Mouse (Mus musculus): ENCODE results near the gene Tada3. TPM values are rescaled to one million over a fixed set of nuclear protein-coding genes. Genes with fewer than 3 reads are reported as not detected.

The Tada3 gene
- polyA plus RNA-seq, 1 experiment: 24.5 TPM

DNA sequence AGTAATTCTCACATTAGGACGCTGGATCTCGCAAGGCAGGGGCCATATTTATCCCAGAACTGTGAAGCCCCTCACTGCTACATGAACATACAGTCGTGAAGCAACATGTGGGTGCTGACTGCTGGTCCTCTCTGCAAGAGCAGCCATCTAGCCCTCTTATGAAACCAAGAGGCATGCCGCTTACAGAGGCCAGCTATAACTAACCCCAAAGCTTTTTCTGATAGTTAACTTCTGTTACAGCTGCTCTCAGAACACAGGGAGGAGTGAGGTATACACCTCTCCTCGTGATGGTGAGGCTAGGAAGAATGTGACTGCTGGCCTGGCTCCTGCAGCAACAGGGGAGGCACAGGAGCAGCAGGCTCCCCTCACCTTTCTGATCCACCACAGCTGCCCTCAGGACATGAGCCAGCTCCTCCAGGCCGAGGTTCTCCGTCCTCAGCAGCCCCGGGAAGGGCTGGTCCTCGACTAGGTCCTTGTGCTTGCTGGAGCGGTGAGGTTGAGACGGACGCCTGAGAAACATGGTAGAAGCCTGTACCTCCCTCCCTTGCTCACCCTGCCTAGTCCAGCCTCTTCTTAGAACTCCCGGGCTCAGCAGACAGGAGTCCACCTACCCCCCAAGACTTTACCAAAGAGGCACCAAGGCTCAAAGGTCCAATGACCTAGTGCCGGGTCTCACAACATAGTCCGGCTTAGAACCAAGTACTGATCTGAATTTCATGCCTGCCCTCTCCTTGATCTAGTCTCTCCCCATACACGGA is 40.9 kb upstream of the Tada3 start:
- TF ChIP-seq CTCF (IDR thresholded peaks at IDR 0.05; ENCODE audit: extremely low read depth, insufficient read length, insufficient replicate concordance, low read depth, low read length) (no peak), POLR2A (IDR thresholded peaks at IDR 0.05; ENCODE audit: low read depth, low read length) (no peak)
- WGBS: 8% methylated on average over 16 of the region's 16 CpGs
- peak overlapping the region; percentile 78 for H3K4me3 ChIP-seq (ENCODE audit: low read depth, low read length)
- peak overlapping the region; percentile 32 for H3K27ac ChIP-seq (ENCODE audit: insufficient read depth, low read depth, low read length)
- H3K36me3 ChIP-seq (ENCODE audit: control insufficient read depth, insufficient read depth, low read length): peaks cover 4% of the 10 kb centered on the region; the same call in 1 of the 2 replicates
- peaks cover 8% of the 10 kb centered on the region for H3K4me1 ChIP-seq (ENCODE audit: control insufficient read depth, insufficient read depth, insufficient read length, low read length)
- H3K27me3 ChIP-seq (ENCODE audit: control insufficient read depth, insufficient read depth, low read length): no peaks in the 10 kb centered on the region

- Histone ChIP-seq H3K4me1 (ENCODE audit: control insufficient read depth, insufficient read depth, insufficient read length, low read length) (peaks cover 8% of the 10 kb centered on the region), H3K4me3 (ENCODE audit: low read depth, low read length) (no peak overlapping the region), H3K27me3 (ENCODE audit: control insufficient read depth, insufficient read depth, low read length) (no peaks in the 10 kb centered on the region), H3K36me3 (ENCODE audit: control insufficient read depth, insufficient read depth, low read length) (peaks cover 4% of the 10 kb centered on the region; the same call in 1 of the 2 replicates), H3K27ac (ENCODE audit: insufficient read depth, low read depth, low read length) (no peak overlapping the region)
- TF ChIP-seq POLR2A (IDR thresholded peaks at IDR 0.05; ENCODE audit: low read depth, low read length) (no peak), CTCF (IDR thresholded peaks at IDR 0.05; ENCODE audit: extremely low read depth, insufficient read length, insufficient replicate concordance, low read depth, low read length) (no peak)
- 37% methylated on average over 5 of the region's 5 CpGs for WGBS
Measured at GRCm38 (mm10) chr6:113416416-113416815, 38.7 kb upstream of the Tada3 start.

GRCm38 (mm10) chr6:113410001-113410400 is 32.3 kb upstream of the Tada3 start:
- WGBS: 84% methylated on average over 1 of the region's 1 CpGs
- Histone ChIP-seq H3K36me3 (ENCODE audit: control insufficient read depth, insufficient read depth, low read length) (peaks cover 24% of the 10 kb centered on the region), H3K4me1 (ENCODE audit: control insufficient read depth, insufficient read depth, insufficient read length, low read length) (no peaks in the 10 kb centered on the region), H3K27ac (ENCODE audit: insufficient read depth, low read depth, low read length) (no peak overlapping the region), H3K27me3 (ENCODE audit: control insufficient read depth, insufficient read depth, low read length) (no peaks in the 10 kb centered on the region), H3K4me3 (ENCODE audit: low read depth, low read length) (no peak overlapping the region)
- TF ChIP-seq CTCF (IDR thresholded peaks at IDR 0.05; ENCODE audit: extremely low read depth, insufficient read length, insufficient replicate concordance, low read depth, low read length) (no peak), POLR2A (IDR thresholded peaks at IDR 0.05; ENCODE audit: low read depth, low read length) (no peak)

DNA sequence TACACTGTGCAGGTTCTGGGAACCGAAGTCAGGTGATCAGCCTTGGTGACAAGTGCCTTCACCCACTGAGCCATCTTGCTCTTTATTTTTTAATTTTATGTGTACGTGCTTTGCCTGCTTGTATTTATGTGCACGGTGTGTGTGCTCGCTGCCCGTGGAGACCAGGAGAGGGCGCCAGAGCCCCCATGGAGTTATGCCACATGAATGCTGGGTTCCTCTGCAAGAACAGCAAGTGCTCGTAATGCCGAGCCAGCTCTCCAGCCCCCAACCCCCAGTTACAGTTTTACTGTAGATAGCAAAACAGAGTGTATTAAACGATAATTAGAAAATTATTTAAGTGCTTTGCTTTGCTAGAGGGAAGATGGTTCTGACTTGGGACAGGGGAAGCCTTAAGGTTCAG is 29.0 kb upstream of the Tada3 start:
- H3K4me1 ChIP-seq (ENCODE audit: control insufficient read depth, insufficient read depth, insufficient read length, low read length): peaks cover 2% of the 10 kb centered on the region; the same call in 1 of the 2 replicates
- peaks cover 23% of the 10 kb centered on the region for H3K36me3 ChIP-seq (ENCODE audit: control insufficient read depth, insufficient read depth, low read length)
- WGBS: 89% methylated on average over 9 of the region's 9 CpGs

GRCm38 (mm10) chr6:113405483-113405882 is 27.8 kb upstream of the Tada3 start:
- TF ChIP-seq CTCF (IDR thresholded peaks at IDR 0.05; ENCODE audit: extremely low read depth, insufficient read length, insufficient replicate concordance, low read depth, low read length) (no peak), POLR2A (IDR thresholded peaks at IDR 0.05; ENCODE audit: low read depth, low read length) (no peak)
- Histone ChIP-seq H3K27me3 (ENCODE audit: control insufficient read depth, insufficient read depth, low read length) (no peaks in the 10 kb centered on the region), H3K4me1 (ENCODE audit: control insufficient read depth, insufficient read depth, insufficient read length, low read length) (peaks cover 2% of the 10 kb centered on the region; the same call in 1 of the 2 replicates), H3K4me3 (ENCODE audit: low read depth, low read length) (no peak overlapping the region), H3K36me3 (ENCODE audit: control insufficient read depth, insufficient read depth, low read length) (peaks cover 24% of the 10 kb centered on the region), H3K27ac (ENCODE audit: insufficient read depth, low read depth, low read length) (no peak overlapping the region)
- WGBS: 80% methylated on average over 6 of the region's 6 CpGs

More for the DNA sequence above, 29.0 kb upstream of the Tada3 start:
- Histone ChIP-seq H3K27ac (ENCODE audit: insufficient read depth, low read depth, low read length) (no peak overlapping the region), H3K27me3 (ENCODE audit: control insufficient read depth, insufficient read depth, low read length) (no peaks in the 10 kb centered on the region), H3K4me3 (ENCODE audit: low read depth, low read length) (no peak overlapping the region)
- no peak for TF ChIP-seq POLR2A (IDR thresholded peaks at IDR 0.05; ENCODE audit: low read depth, low read length)
- 0 out of 2 replicates have a peak, but pooled peaks have one; percentile 17 for TF ChIP-seq CTCF (IDR thresholded peaks at IDR 0.05; ENCODE audit: extremely low read depth, insufficient read length, insufficient replicate concordance, low read depth, low read length)

DNA sequence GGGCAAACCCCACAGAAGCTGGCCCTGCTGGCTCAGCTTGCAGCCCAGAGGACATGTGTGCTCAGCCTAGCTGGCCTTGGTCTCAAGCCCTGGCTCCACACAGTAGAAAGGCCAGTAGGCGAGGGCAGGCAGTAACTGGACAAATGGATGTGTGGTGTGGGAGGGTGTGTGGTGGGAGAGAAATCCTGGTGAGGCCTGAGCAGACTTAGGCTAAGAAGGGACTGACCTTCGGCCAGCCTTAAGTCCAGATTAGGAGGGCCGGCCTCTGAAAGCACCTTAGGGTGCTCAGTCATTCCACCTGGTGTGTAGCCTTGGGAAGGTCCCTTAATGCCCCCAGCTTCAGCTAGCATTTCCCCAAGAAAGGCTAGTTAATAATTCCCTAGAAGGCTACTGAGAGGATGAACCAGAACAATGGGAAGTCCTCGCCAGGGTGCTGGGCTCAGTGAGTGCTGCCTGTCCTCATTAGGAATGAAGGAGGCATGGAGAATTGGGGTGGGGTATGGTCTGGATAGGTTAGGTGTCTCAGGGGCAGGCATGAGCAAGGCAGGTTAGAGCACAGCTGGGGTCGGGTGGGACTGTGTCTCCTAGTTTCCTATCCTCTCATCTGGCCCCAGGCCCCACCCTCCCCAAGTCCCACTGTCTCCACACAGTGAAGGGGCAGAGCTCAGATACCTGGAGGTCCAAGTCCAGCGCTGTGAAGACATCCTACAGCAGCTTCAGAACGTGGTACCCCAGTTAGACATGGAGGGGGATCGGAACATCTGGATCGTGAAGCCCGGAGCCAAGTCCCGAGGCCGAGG is 27.2 kb upstream of the Tada3 start:
- no peaks in the 10 kb centered on the region for H3K27me3 ChIP-seq (ENCODE audit: control insufficient read depth, insufficient read depth, low read length)
- H3K27ac ChIP-seq (ENCODE audit: insufficient read depth, low read depth, low read length): no peak overlapping the region
- no peak for TF ChIP-seq POLR2A (IDR thresholded peaks at IDR 0.05; ENCODE audit: low read depth, low read length)
- 60% methylated on average over 12 of the region's 12 CpGs for WGBS
- peaks cover 2% of the 10 kb centered on the region; the same call in 1 of the 2 replicates for H3K4me1 ChIP-seq (ENCODE audit: control insufficient read depth, insufficient read depth, insufficient read length, low read length)
- peaks cover 29% of the 10 kb centered on the region for H3K36me3 ChIP-seq (ENCODE audit: control insufficient read depth, insufficient read depth, low read length)
- H3K4me3 ChIP-seq (ENCODE audit: low read depth, low read length): no peak overlapping the region

DNA sequence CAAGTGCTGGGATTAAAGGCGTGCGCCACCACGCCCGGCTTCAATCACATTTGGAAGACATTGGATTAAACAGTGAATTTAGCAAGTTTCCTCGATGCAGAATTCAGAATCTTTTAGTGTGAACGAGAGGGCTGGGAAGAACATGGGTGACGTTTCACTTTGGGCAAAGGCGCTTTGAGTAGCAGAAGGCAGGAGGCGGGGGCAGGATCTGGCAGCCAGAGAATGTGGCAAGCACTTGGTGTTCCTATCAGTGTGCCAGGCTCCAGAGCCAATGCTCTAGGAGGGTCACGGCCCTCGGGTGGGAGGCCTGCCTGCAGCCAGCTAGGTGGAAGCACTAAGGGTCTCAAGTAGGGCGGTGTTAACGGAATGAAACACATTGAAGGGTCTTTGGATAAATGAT is 24.4 kb upstream of the Tada3 start:
- peaks cover 2% of the 10 kb centered on the region; the same call in 1 of the 2 replicates for H3K4me1 ChIP-seq (ENCODE audit: control insufficient read depth, insufficient read depth, insufficient read length, low read length)
- no peak overlapping the region for H3K4me3 ChIP-seq (ENCODE audit: low read depth, low read length)
- H3K27me3 ChIP-seq (ENCODE audit: control insufficient read depth, insufficient read depth, low read length): no peaks in the 10 kb centered on the region
- TF ChIP-seq CTCF (IDR thresholded peaks at IDR 0.05; ENCODE audit: extremely low read depth, insufficient read length, insufficient replicate concordance, low read depth, low read length) (no peak), POLR2A (IDR thresholded peaks at IDR 0.05; ENCODE audit: low read depth, low read length) (no peak)
- 95% methylated on average over 13 of the region's 13 CpGs for WGBS
- H3K36me3 ChIP-seq (ENCODE audit: control insufficient read depth, insufficient read depth, low read length): peaks cover 27% of the 10 kb centered on the region
- H3K27ac ChIP-seq (ENCODE audit: insufficient read depth, low read depth, low read length): no peak overlapping the region
